Mouse (Mus musculus) left cerebral cortex, postnatal 4 days (tissue): ENCODE results near the gene Rspo3. TPM values are rescaled to one million over a fixed set of nuclear protein-coding genes. Genes with fewer than 3 reads are reported as not detected.
A peak's percentile ranks its signal among the peaks of the same experiment; 100 is the strongest.

Source experiments
- DNase-seq: peaks from one replicate; pipeline ENCODE4 v3.0.0-alpha.2; 2022
- intact Hi-C: fragments of 180-260 bp; cut with DNase I; formaldehyde crosslinking; loops from one replicate; pipeline ENCODE4 v1.15.1; 2025
- total RNA-seq, 2 experiments: library from RNA; stranded (reverse); gene quantifications; 2 replicates each; pipeline ENCODE4 v1.2.3; 2021

Rspo3 gene
- total RNA-seq, 2 experiments from 2014 or later: 5.2 to 6.0 TPM

DNA sequence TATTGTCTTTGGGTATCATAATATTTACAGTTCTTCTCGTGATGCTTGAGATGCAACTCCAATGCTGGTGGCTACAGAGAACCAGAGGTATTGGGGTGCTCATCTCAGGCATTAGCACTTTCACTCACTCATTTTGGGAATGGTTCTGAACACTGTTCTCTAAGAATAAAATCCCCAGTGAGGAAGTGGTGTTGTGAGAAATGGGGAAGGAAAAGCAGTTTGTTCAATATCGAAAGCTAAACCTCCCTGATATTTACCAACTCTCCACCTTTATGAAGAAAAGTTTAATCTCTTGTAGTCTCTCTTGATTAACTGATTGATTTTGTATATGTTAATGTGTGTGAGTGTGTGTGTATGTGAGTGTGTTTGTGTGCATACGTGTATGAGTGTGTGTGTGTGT lies 90.6 kb downstream of the Rspo3 start:
- intact Hi-C loops: no loop called here
- no peak for DNase-seq

DNA sequence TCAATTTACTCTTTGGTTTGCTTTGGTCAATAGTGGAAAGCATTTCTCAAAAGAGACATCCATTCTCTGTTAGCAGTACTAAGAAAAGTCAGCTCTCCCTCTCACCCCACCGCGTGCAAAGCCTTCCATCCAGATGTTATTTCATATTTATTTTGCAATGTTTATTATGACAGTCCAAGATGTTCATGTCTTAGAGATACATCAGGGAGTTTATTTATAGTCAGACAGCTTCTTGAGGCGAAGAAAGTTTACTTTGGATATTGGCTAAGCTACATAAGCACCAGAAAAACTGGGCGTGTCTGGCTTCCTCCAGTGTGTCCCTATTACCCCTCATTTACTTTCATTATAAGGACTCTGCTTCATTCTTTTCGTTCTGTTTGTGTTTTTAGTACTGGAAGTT lies 94.4 kb downstream of the Rspo3 start:
- intact Hi-C loops: no loop called here
- no peak for DNase-seq

DNA sequence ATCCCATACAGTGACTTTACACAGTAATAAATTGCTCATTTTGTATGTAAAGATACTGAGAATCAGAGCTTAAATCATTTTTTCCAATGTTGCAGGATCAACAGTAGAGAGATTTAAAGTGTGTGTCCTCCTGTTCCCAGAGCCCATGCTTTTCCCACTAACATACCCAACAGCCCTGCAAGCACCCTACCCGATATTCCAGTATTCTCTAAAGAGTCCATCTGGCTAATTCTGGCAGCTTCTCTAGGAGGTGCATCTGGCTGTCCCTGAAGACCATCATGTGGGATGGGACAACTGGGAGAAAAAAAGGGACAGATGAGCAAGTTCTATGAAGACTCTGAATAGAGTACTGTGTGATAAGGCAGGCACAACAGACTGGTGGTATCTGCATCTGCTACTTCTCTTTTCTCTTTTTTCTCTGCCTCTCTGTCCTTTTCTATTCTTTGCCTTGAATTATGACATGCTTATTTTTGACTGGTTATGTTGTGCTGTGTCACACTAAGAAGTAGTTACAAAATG lies 102.7 kb downstream of the Rspo3 start:
- no peak for DNase-seq
- intact Hi-C loops: no loop called here

DNA sequence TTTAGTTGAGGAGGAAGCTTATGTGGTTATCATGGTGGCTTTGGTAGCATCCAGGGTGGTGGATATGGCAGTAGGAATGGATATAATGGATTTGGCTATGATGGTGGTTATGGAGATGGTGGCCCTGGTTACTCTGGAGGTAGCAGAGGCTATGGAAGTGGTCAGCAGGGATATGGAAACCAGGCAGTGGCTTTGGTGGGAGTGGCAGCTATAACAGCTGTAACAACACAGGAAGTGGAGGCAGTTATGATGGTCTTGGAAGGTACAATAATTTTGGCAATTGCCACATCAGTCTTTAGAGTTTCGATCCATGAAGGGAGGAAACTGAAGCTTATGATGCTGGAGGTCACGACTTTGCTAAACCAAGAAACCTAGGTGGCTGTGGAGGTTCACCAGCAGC lies 109.0 kb downstream of the Rspo3 start:
- DNase-seq: no peak
- intact Hi-C loops: no loop called here

DNA sequence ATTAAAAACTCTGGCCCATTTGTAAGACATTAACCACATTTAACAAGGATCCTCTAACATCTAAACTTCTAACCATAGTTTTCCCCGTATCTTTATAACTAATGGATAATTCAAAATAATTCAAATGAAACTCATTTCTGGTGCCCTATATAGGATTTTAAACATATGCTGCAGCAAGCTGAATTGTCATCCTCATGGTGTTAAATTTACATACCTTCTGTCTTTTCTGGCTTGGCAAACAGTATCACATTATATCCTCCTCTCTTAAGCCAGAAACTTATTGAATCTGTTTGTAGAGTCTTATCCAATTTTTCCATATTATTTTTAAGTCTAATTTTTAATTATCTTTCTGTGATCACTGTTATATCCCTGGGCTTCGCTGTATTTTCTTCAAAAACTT lies 111.1 kb downstream of the Rspo3 start:
- no peak for DNase-seq
- intact Hi-C loops: no loop called here

DNA sequence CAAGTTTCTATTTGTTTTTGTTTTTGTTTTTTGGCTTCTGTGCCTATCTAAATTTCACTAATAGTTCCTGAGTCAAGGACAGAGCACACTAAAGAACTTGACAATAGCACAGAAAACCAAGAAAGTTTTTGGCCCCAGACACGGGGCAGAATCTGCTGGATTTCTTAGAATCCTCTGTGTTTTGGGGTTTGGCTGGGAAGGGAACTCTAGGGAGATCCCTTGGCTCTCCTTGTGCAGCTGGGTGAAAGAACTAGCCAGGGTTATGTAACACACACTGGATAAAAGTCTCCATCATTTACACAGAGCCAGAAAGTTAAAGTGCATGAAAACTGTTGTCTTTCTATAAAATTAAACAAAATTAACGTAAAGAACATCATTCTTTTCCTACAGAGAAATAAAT lies 121.3 kb downstream of the Rspo3 start:
- intact Hi-C loops: no loop called here

DNA sequence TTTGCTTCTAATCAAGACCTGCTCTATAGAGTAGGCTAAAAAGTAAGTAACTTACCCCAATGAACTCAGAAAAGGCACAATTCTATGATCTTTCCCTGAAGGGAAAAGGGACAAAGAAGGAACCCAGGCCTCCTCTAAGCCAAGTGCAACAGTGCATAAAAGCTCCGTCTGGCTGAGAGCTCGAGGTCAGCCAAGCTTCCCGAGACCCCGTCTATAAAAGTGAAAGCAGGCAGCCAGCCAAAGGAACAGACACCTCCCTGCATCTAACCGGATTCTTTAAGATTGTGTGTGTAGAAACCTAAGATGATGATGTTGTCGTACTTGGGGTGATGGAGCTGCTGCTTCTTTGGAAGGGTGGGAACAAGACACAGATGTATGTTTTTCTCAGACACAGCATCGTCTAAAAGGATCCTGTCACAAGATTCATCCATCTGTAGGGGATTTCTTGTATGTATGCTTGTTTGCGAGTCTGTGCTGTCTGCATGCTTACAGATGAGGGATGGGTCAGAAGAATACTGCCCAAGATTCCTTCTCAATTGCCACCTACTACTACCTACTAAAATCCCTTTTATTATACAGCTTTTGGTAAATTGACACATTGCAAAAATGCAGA lies 132.9 kb downstream of the Rspo3 start:
- DNase-seq: peak; percentile 88
- intact Hi-C loops: no loop called here

More for the DNA sequence above, 121.3 kb downstream of the Rspo3 start:
- DNase-seq: no peak

Other genes starting within 250 kb of the Rspo3 start
- 10 to 100 TPM; 19.2 to 22.8 TPM for gene Echdc1, start 222.7 kb downstream of the Rspo3 start, total RNA-seq
- gene Rnf146, start 173.4 kb downstream of the Rspo3 start, total RNA-seq: 10 to 100 TPM; 81.5 to 85.9 TPM